Mouse (Mus musculus) forebrain, embryonic 14.5 days (tissue): ENCODE measurements around the gene Atp6v1d. TPM values are rescaled to one million over a fixed set of nuclear protein-coding genes. Genes with fewer than 3 reads are reported as not detected.

Experiments
- ATAC-seq: fragments of 200-750 bp; cut with Nextera tagmentation; 2 replicates; pipeline ENCODE4 v1.8.0; 2017; ENCODE audit warnings: mild to moderate bottlenecking, moderate library complexity
- DNase-seq: peaks from one replicate; pipeline ENCODE4 v3.0.0-alpha.2; 2015; ENCODE audit warnings: low spot score
- H3K27ac ChIP-seq: fragments of 300-500 bp; sonication (generic); 2 replicates; pipeline ENCODE4 v1.5.1; 2014; ENCODE audit warnings: low read depth, mild to moderate bottlenecking, control low read depth, low read length, moderate library complexity
- H3K27me3 ChIP-seq: fragments of 300-500 bp; sonication (generic); replicated peaks from 2 replicates; pipeline ENCODE4 v1.6.1; 2014; ENCODE audit warnings: low read length, control low read depth, mixed read lengths; ENCODE audit not compliant: control insufficient read depth, insufficient read depth
- H3K36me3 ChIP-seq: fragments of 300-500 bp; sonication (generic); 2 replicates; pipeline ENCODE4 v1.6.1; 2014; ENCODE audit warnings: low read length, control low read depth; ENCODE audit not compliant: control insufficient read depth, insufficient read depth
- H3K4me1 ChIP-seq: fragments of 300-500 bp; sonication (generic); 2 replicates; pipeline ENCODE4 v1.6.1; 2014; ENCODE audit warnings: antibody characterized with exemption, low read length, control low read depth; ENCODE audit not compliant: control insufficient read depth, insufficient read depth
- H3K4me2 ChIP-seq: fragments of 300-500 bp; sonication (generic); 2 replicates; pipeline ENCODE4 v1.6.1; 2014; ENCODE audit warnings: mild to moderate bottlenecking, control low read depth, low read length
- H3K4me3 ChIP-seq: fragments of 300-500 bp; sonication (generic); 2 replicates; pipeline ENCODE4 v1.5.1; 2014; ENCODE audit warnings: low read depth, low read length, control low read depth
- H3K9ac ChIP-seq: fragments of 300-500 bp; sonication (generic); 2 replicates; pipeline ENCODE4 v1.6.1; 2014; ENCODE audit warnings: mild to moderate bottlenecking, low read length, control low read depth, moderate library complexity
- H3K9me3 ChIP-seq: fragments of 300-500 bp; sonication (generic); replicated peaks from 2 replicates; pipeline ENCODE4 v1.6.1; 2016; ENCODE audit warnings: low read length, control low read depth, mixed read lengths; ENCODE audit not compliant: control insufficient read depth
- WGBS: fragments of 180-500 bp; shearing (Covaris S2); extraction: QIAGEN DNeasy Blood & Tissue Kit; methylation state at CpG from one replicate; pipeline ENCODE4 v1.1.7; 2014; 5-methylcytosine and 5-hydroxymethylcytosine counted together
- polyA plus RNA-seq: library from polyadenylated mRNA; unstranded; fragments of >200 nt; fragmentation: Nextera tagmentation; extraction: Ambion mirVana; gene quantifications from 2 replicates; pipeline ENCODE4 v1.2.1, GENCODE M21; 2014

Atp6v1d gene
- 126 and 128 TPM in 2 replicates for polyA plus RNA-seq

DNA sequence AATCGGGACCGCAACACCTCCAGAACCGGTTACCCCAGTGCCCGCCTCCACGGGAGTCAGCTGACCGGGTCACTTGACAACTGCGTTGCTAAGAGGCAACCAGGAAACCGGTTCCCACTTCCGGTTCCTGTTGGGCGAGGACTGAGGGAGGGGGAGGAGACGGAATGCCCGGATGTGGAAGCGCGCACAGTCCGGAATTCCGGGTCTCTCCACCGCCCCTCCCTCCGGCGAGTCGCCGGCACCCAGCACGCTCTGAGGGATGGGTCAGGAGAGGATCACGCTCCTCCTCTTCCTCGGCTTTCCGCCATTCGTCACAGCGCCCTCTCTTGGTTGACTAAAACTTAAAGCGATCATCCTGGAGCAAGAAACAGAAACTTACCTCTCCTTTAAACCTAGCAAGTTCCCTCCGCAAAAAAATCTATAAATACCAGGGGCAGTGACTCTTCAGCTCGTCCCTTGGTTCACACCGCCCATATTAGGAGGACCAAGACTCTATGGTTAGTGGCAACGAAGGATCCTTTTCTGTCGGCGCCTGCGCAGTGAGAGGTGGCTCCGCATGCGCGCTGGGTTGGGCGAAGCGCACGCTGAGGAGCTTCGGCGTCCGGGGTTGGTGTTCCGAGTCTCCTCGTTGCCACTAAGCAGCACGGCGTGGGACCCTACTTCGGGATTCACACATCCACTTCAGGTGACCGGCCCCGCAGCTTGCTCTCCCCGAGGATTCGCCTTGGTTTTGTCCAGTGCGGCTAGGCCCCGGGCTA is at the start of gene Atp6v1d, which contains the start of gene Eif2s1:
Atp6v1d (minus strand) TSS at position 143 of the 758 bp plus-strand sequence.
Eif2s1 (plus strand) TSS at position 324 of the 758 bp plus-strand sequence.
- peak; percentile 100 for ATAC-seq

DNA sequence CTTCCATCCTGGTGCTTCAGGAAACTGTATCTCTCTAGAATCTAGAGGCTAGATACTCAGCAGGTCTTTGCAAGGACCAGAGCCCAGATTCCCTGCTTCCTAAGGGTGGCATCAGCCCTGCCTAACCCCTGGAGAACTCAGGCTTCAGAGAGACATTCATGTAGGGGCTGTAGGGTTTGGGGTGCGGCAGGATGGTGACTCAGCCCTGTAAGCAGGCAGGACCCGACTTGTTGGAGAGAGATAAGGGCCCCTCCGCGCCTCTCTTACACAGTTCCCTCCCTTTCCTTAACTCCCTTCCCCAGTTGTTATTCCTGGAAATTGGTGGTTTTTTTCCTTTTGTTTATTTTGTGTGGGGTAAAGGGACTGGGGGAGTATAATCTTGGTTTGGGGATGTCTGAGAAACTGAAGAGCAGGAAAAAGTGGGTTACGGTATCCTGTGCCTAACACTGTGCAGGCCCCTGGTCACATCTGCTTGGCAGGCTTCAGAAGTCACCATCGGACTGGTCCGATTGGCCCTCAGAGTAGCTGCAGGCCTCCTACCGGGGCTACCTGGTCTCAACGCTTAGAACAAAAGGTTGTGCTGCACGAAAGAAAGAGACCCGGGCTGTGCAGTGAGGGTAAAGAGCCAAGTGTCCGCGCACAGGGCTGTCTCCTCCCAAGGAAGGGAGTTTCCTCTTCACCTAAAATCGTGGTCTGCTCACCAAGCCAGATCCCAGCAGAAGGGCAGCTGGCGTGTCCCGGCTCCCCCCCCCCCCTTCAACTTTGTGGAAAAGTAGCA is 49.4 kb upstream of the Atp6v1d start:
- Histone ChIP-seq H3K4me3 (peak overlapping the region; percentile 26; the same call in 1 of the 2 replicates), H3K4me1 (peaks cover 9% of the 10 kb centered on the region; the same call in 1 of the 2 replicates), H3K9ac (no peak overlapping the region), H3K36me3 (no peaks in the 10 kb centered on the region), H3K27me3 (peaks cover 37% of the 10 kb centered on the region), H3K27ac (no peak overlapping the region), H3K9me3 (no peaks in the 10 kb centered on the region), H3K4me2 (peak overlapping the region; percentile 55)
- no peak for ATAC-seq
- DNase-seq: no peak
- WGBS: 10% methylated on average over 16 of the region's 16 CpGs

More for the DNA sequence above, at the start of gene Atp6v1d, which contains the start of gene Eif2s1:
- peak; percentile 99 for DNase-seq
- Histone ChIP-seq H3K27ac (peak within 1 kb of the TSS; percentile 86), H3K4me2 (peak within 1 kb of the TSS; percentile 81), H3K36me3 (no peaks in the 10 kb centered on the region), H3K27me3 (no peaks in the 10 kb centered on the region), H3K4me3 (peak within 1 kb of the TSS; percentile 84), H3K9ac (peak within 1 kb of the TSS; percentile 87), H3K9me3 (no peaks in the 10 kb centered on the region), H3K4me1 (peaks cover 17% of the 10 kb centered on the region)
- WGBS: under 1% methylated on average over 55 of the region's 55 CpGs

DNA sequence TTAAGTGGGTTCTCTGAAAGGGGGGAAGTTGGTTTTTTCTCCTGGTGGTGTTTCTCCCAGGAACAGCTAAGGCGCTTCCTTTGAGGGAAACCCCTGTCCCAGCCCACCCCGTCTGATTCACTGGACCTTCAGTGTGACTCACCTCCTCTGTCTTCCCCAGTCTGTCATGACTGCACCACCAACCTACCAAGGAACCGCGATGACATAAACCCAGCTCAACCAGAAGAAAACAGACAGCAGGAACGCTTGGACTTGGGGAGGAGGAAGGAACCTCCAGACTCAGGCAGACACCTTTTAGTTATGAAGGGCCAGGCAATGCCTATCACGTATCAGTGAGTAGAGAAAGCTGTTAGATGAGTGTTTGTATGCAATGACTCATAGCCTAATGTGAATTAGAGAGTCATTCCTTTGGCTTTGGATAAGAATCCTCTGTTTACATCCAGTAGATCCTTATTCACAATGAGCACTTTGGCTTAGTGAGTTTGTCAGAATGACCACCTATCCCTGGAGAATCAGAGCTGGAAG is 46.7 kb upstream of the Atp6v1d start:
- DNase-seq (no peak), ATAC-seq (no peak)
- 81% methylated on average over 6 of the region's 6 CpGs for WGBS
- no peak overlapping the region for H3K4me2 ChIP-seq
- H3K27ac ChIP-seq: no peak overlapping the region
- peaks cover 9% of the 10 kb centered on the region; the same call in 1 of the 2 replicates for H3K4me1 ChIP-seq
- H3K36me3 ChIP-seq: no peaks in the 10 kb centered on the region
- no peak overlapping the region for H3K9ac ChIP-seq
- H3K4me3 ChIP-seq: no peak overlapping the region
- H3K27me3 ChIP-seq: peaks cover 33% of the 10 kb centered on the region
- no peaks in the 10 kb centered on the region for H3K9me3 ChIP-seq

DNA sequence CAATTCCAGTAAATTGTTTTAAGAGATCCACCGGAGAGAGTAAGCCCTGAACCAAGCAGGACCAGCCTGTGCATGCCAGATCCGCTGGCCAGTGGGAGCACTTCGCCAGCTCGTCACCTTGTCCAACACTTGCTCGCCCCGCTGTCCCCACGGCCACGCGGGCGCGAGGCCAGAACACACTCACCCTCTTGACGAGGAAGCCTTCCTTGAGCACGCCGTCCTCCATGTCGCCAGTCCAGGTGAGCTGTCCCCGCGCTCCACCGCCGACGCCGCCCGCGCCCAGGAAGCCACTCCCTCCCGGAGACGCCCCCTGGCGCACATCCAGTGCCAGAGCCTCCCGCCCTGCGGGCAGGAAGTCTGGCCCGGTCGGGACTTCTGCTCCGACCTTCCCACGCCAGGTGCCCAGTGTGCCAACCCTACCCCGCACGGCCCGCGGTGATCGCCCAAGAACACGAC is 45.3 kb upstream of the Atp6v1d start, which contains the start of gene Plek2:
Plek2 (minus strand) TSS at position 258 of the 456 bp plus-strand sequence.
- ATAC-seq (peak; percentile 66; the same call in 1 of the 2 replicates), DNase-seq (peak; percentile 42)
- H3K36me3 ChIP-seq: no peaks in the 10 kb centered on the region
- peaks cover 6% of the 10 kb centered on the region; the same call in 1 of the 2 replicates for H3K4me1 ChIP-seq
- peak within 1 kb of the TSS; percentile 58 for H3K9ac ChIP-seq
- H3K9me3 ChIP-seq: no peaks in the 10 kb centered on the region
- peaks cover 28% of the 10 kb centered on the region for H3K27me3 ChIP-seq
- H3K4me2 ChIP-seq: peak within 1 kb of the TSS; percentile 88
- peak within 1 kb of the TSS; percentile 36 for H3K4me3 ChIP-seq
- no peak within 1 kb of the TSS for H3K27ac ChIP-seq
- 3% methylated on average over 37 of the region's 38 CpGs for WGBS

- Histone ChIP-seq H3K36me3 (no peaks in the 10 kb centered on the region), H3K4me3 (no peak overlapping the region), H3K4me2 (no peak overlapping the region), H3K4me1 (no peaks in the 10 kb centered on the region), H3K27ac (no peak overlapping the region), H3K9me3 (no peaks in the 10 kb centered on the region), H3K9ac (no peak overlapping the region), H3K27me3 (peaks cover 8% of the 10 kb centered on the region; the same call in 1 of the 2 replicates)
- no peak for DNase-seq
- ATAC-seq: no peak
- 88% methylated on average over 7 of the region's 7 CpGs for WGBS
Observed at GRCm38 (mm10) chr12:78904499-78904898, 43.1 kb upstream of the Atp6v1d start.

DNA sequence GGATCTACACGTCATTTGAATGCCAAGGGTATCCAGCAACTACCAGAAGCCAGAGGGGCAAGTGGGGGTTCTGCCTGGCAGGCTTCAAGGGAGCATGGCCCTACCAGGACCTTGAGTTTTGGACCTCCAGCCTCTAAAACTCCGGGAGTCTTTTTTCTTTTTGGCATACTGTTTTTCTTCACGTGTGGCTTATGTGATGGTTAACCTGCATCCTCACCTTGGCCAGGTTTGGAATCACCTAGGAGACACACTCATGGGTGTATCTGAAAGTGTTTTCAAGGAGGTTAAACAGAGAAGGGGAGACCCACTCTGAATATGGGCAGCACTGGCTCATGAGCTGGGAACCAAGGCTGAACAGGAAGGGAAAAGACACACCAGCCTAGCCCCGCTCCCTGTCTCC is 41.9 kb upstream of the Atp6v1d start:
- Histone ChIP-seq H3K9ac (no peak overlapping the region), H3K4me3 (no peak overlapping the region), H3K27ac (no peak overlapping the region), H3K4me1 (no peaks in the 10 kb centered on the region), H3K36me3 (no peaks in the 10 kb centered on the region), H3K9me3 (no peaks in the 10 kb centered on the region), H3K27me3 (peaks cover 8% of the 10 kb centered on the region; the same call in 1 of the 2 replicates), H3K4me2 (no peak overlapping the region)
- DNase-seq (no peak), ATAC-seq (no peak)
- 81% methylated on average over 4 of the region's 4 CpGs for WGBS

DNA sequence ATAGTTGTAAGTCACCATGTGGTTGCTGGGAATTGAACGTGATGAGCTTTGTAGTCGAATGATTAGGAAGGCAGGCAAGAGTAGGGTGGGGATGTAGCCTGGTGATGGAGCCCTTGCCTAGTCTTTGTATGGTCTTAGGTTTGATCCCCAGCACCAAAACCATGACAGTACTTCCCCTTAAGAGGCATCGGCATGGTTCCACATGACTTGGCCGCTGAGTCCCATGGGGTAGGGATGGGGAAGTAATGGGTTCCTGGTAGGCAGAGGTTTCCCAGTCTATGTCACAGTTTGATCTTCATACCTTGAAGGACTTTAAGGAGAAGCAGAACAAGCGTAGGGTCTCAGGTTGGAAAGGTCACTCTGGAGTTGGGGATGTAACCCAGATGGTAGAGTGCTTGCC is 40.0 kb upstream of the Atp6v1d start:
- Histone ChIP-seq H3K27me3 (no peaks in the 10 kb centered on the region; the same call in 1 of the 2 replicates), H3K9me3 (no peaks in the 10 kb centered on the region), H3K9ac (no peak overlapping the region), H3K4me3 (no peak overlapping the region), H3K4me1 (no peaks in the 10 kb centered on the region), H3K4me2 (no peak overlapping the region), H3K36me3 (no peaks in the 10 kb centered on the region), H3K27ac (no peak overlapping the region)
- 94% methylated on average over 5 of the region's 5 CpGs for WGBS
- DNase-seq: no peak
- ATAC-seq: no peak

DNA sequence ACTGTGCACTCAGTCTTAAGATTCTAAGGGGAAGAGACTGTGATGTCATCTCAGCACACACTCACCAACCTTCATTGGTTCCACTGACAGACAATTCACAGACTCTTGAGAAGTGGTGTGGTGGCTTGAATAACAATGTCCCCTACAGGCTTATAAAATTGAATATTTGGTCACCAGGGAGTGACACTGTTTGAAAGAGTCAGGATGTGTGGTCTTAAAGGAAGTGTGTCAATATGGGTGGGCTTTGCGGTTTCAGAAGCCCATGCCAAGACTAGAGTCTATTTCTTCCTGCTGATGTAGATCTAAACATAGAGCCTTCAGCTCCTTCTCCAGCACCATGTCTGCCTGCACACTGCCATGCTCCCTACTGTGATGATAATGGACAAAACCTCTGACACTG is 36.4 kb upstream of the Atp6v1d start:
- H3K9ac ChIP-seq: no peak overlapping the region
- no peaks in the 10 kb centered on the region for H3K27me3 ChIP-seq
- 89% methylated on average over 1 of the region's 1 CpGs for WGBS
- H3K4me3 ChIP-seq: no peak overlapping the region
- ATAC-seq: no peak
- no peak overlapping the region for H3K4me2 ChIP-seq
- no peak overlapping the region for H3K27ac ChIP-seq
- H3K4me1 ChIP-seq: no peaks in the 10 kb centered on the region
- H3K36me3 ChIP-seq: no peaks in the 10 kb centered on the region
- no peaks in the 10 kb centered on the region for H3K9me3 ChIP-seq
- no peak for DNase-seq
